Mouse (Mus musculus) granulocyte monocyte progenitor cell, adult 5-6 weeks (primary cell): Measurements from ENCODE around the gene Rit1. TPM values are rescaled to one million over a fixed set of nuclear protein-coding genes. Genes with fewer than 3 reads are reported as not detected.

Source experiments
- total RNA-seq, 2 experiments: library from RNA; stranded (forward) in 1 of 2; stranded (reverse) in 1 of 2; fragments of 200-712, 200-1000 nt in 1 of 2; fragments of >200 nt in 1 of 2; fragmentation: Nextera tagmentation in 1 of 2; gene quantifications; 2 replicates each; pipeline ENCODE4 v1.2.3; 2014 to 2017

Rit1 gene
- total RNA-seq, 2 experiments from 2014 or later, result 20.5 to 26.5 TPM

Other genes with a start within 250 kb of the Rit1 start
- not detected in 2 replicates for gene Lmna, start 206.9 kb upstream of the Rit1 start, total RNA-seq (2014; fragmentation: Nextera tagmentation)
- 0.41 and 1.6 TPM in 2 replicates for gene Lmna, start 206.9 kb upstream of the Rit1 start, total RNA-seq (2017)
- 3.8 and 5.1 TPM in 2 replicates for gene Mex3a, start 184.4 kb upstream of the Rit1 start, total RNA-seq (2014; fragmentation: Nextera tagmentation)
- gene Mex3a, start 184.4 kb upstream of the Rit1 start, total RNA-seq (2017), result 1.7 and 2.5 TPM in 2 replicates
- 1.0 and 1.2 TPM in 2 replicates for gene Rab25, start 168.5 kb upstream of the Rit1 start, total RNA-seq (2014; fragmentation: Nextera tagmentation)
- not detected in 2 replicates for gene Rab25, start 168.5 kb upstream of the Rit1 start, total RNA-seq (2017)
- 60.7 and 74.3 TPM in 2 replicates for gene Lamtor2, start 163.8 kb upstream of the Rit1 start, total RNA-seq (2014; fragmentation: Nextera tagmentation)
- 102 and 122 TPM in 2 replicates for gene Lamtor2, start 163.8 kb upstream of the Rit1 start, total RNA-seq (2017)
- 64.7 and 67.9 TPM in 2 replicates for gene Ubqln4, start 163.1 kb upstream of the Rit1 start, total RNA-seq (2014; fragmentation: Nextera tagmentation)
- 37.9 and 39.6 TPM in 2 replicates for gene Ubqln4, start 163.1 kb upstream of the Rit1 start, total RNA-seq (2017)
- gene Ssr2, start 141.0 kb upstream of the Rit1 start, total RNA-seq (2014; fragmentation: Nextera tagmentation), result 401 and 434 TPM in 2 replicates
- gene Ssr2, start 141.0 kb upstream of the Rit1 start, total RNA-seq (2017), result 225 and 243 TPM in 2 replicates
- 125 and 137 TPM in 2 replicates for gene Arhgef2, start 110.9 kb upstream of the Rit1 start, total RNA-seq (2014; fragmentation: Nextera tagmentation)
- gene Arhgef2, start 110.9 kb upstream of the Rit1 start, total RNA-seq (2017), result 59.1 and 73.5 TPM in 2 replicates
- not detected in 2 replicates for gene Rxfp4, start 63.7 kb upstream of the Rit1 start, total RNA-seq (2014; fragmentation: Nextera tagmentation)
- gene Rxfp4, start 63.7 kb upstream of the Rit1 start, total RNA-seq (2017), result not detected in 2 replicates
- gene Khdc4, start 31.0 kb upstream of the Rit1 start, total RNA-seq (2014; fragmentation: Nextera tagmentation), result 57.4 and 68.2 TPM in 2 replicates
- 35.4 and 49.3 TPM in 2 replicates for gene Khdc4, start 31.0 kb upstream of the Rit1 start, total RNA-seq (2017)
- gene Syt11, start 58.3 kb downstream of the Rit1 start, total RNA-seq (2014; fragmentation: Nextera tagmentation), result 0.19 and 0.62 TPM in 2 replicates
- gene Syt11, start 58.3 kb downstream of the Rit1 start, total RNA-seq (2017), result 0.65 and 1.1 TPM in 2 replicates
- gene Gon4l, start 118.4 kb downstream of the Rit1 start, total RNA-seq (2014; fragmentation: Nextera tagmentation), result 34.9 and 45.3 TPM in 2 replicates
- 22.8 and 29.2 TPM in 2 replicates for gene Gon4l, start 118.4 kb downstream of the Rit1 start, total RNA-seq (2017)
- gene Msto1, start 197.2 kb downstream of the Rit1 start, total RNA-seq (2014; fragmentation: Nextera tagmentation), result 19.9 and 25.5 TPM in 2 replicates
- gene Msto1, start 197.2 kb downstream of the Rit1 start, total RNA-seq (2017), result 27.6 and 29.4 TPM in 2 replicates
- gene Ash1l, start 233.8 kb downstream of the Rit1 start, total RNA-seq (2014; fragmentation: Nextera tagmentation), result 37.7 and 41.5 TPM in 2 replicates
- 17.0 and 23.5 TPM in 2 replicates for gene Ash1l, start 233.8 kb downstream of the Rit1 start, total RNA-seq (2017)
- 86.8 and 108 TPM in 2 replicates for gene Dap3, start 234.3 kb downstream of the Rit1 start, total RNA-seq (2014; fragmentation: Nextera tagmentation)
- gene Dap3, start 234.3 kb downstream of the Rit1 start, total RNA-seq (2017), result 83.9 and 89.5 TPM in 2 replicates